Mouse (Mus musculus) mesoderm, embryonic 11.5 days (tissue): ENCODE data around the gene Esrra.
"Not testable (repeated sequence)": the region's sequence is repeated elsewhere in the genome, so short reads cannot be mapped to it uniquely, and the experiment has no call there.

Source experiments
- DNase-seq: peaks from one replicate; pipeline ENCODE4 v3.0.0-alpha.2; 2012; ENCODE audit warnings: low read depth, low spot score

Esrra gene

GRCm38 (mm10) chr19:6904846-6905245 is 16.8 kb downstream of the Esrra start:
- no peak for DNase-seq

GRCm38 (mm10) chr19:6903031-6903430 is 18.6 kb downstream of the Esrra start:
- DNase-seq, result no peak

- no peak for DNase-seq
These were observed 22.0 kb downstream of the Esrra start for GRCm38 (mm10) chr19:6899641-6900040.

- DNase-seq, result not testable (repeated sequence)
These were observed 25.9 kb downstream of the Esrra start for GRCm38 (mm10) chr19:6895608-6896305.

GRCm38 (mm10) chr19:6893731-6894451 is 27.7 kb downstream of the Esrra start:
- no peak for DNase-seq

- no peak for DNase-seq
These were observed 29.1 kb downstream of the Esrra start for GRCm38 (mm10) chr19:6892512-6892911.

GRCm38 (mm10) chr19:6877965-6878364 is 43.6 kb downstream of the Esrra start:
- DNase-seq, result no peak

- DNase-seq, result no peak
These were observed 44.8 kb downstream of the Esrra start for GRCm38 (mm10) chr19:6876799-6877198.

GRCm38 (mm10) chr19:6875834-6876233 is 45.8 kb downstream of the Esrra start:
- no peak for DNase-seq

- no peak for DNase-seq
These were observed 47.4 kb downstream of the Esrra start for GRCm38 (mm10) chr19:6874257-6874656.

GRCm38 (mm10) chr19:6872701-6873100 is 48.9 kb downstream of the Esrra start:
- no peak for DNase-seq

- DNase-seq, result no peak
These were observed 49.9 kb downstream of the Esrra start for GRCm38 (mm10) chr19:6871574-6872271.

- peak; percentile 50 for DNase-seq
These were observed 52.3 kb downstream of the Esrra start for GRCm38 (mm10) chr19:6869355-6869754.

GRCm38 (mm10) chr19:6861451-6861850 is 60.2 kb downstream of the Esrra start:
- DNase-seq, result no peak
